Mouse (Mus musculus) right cerebral cortex, postnatal 14 days (tissue): ENCODE data around the gene H2-Oa.
"Not testable (repeated sequence)": the region's sequence is repeated elsewhere in the genome, so short reads cannot be mapped to it uniquely, and the experiment has no call there.

ENCODE experiments used
- DNase-seq: peaks from one replicate; pipeline ENCODE4 v3.0.0; 2022

Gene H2-Oa

GRCm38 (mm10) chr17:34123111-34123510, 31.0 kb downstream of the H2-Oa start:
- no peak for DNase-seq

DNA sequence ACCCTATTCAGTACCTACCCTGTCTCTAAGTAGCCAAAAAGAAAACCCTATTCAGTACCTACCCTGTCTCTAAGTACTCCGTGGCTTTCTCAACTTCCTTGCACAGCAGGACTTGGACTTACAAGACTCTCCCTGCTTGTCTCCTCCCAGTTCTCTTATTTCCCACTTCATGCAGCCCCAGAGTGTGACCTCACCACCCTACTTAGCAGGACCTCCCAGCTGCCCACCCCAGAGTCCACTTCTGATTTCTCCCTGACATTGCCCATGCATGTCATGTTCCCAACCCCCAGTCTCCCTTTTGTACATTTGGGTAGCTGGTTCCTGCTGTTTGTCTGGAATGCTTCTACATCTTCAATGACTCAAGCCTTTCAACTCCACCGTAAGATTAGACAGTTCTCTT, 31.4 kb downstream of the H2-Oa start:
- no peak for DNase-seq

- no peak for DNase-seq
These were observed 32.5 kb downstream of the H2-Oa start for GRCm38 (mm10) chr17:34124649-34125048.

GRCm38 (mm10) chr17:34126826-34127420, 34.8 kb downstream of the H2-Oa start:
- DNase-seq: no peak

DNA sequence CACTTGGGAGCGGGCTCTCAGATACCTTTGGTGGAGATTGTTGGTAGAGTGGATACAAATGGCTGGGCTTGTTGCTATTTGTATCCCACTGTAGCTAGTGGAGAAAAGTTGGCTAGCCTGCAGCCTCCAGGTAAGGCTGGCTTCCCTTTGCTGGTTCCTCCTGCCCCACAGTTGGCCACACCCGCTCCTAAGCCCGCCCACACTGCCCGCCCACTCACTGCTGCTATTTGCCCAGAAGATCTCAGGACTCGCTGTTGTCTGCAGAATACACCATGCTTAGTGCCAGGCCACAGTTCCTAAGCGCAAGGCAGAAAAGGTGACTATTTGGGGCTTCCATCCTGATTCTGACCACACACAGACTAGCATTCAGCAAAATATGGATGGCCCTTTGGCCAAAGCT, 35.3 kb downstream of the H2-Oa start:
- peak; percentile 57 for DNase-seq

DNA sequence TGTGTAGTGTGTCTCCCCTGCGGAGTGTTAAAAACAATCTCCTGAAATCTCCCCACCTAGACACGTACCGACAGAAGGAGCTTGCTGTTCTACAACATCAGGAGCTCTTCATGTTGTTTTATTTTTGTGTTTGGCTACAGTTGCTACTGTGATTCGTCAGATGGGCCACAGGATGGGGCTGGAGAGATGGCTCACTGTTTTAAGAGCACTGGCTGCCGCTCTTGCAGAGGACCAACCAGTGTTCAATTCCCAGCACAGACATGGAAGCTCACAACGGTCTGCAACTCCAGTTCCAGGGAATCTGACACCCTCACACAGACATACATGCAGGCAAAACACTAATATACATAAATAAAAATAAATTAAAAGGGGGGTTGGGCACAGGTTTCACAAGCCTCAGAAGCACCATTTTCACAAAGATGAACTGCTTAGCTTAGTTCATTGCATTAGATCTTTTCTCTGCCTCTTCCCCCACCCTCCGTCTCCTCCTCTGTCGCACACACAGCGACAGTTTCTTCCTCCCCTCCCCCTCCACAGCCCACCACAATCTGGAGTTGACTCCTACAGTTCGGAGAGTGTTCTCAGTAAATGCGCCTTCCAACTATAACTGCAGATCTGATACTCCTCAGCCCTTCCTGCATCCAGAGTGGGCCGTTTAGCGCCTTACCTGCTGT, 36.3 kb downstream of the H2-Oa start:
- DNase-seq: peak; percentile 66

GRCm38 (mm10) chr17:34128944-34129791, 37.0 kb downstream of the H2-Oa start:
- no peak for DNase-seq

- DNase-seq: no peak
These were observed 38.2 kb downstream of the H2-Oa start for GRCm38 (mm10) chr17:34130073-34130947.

DNA sequence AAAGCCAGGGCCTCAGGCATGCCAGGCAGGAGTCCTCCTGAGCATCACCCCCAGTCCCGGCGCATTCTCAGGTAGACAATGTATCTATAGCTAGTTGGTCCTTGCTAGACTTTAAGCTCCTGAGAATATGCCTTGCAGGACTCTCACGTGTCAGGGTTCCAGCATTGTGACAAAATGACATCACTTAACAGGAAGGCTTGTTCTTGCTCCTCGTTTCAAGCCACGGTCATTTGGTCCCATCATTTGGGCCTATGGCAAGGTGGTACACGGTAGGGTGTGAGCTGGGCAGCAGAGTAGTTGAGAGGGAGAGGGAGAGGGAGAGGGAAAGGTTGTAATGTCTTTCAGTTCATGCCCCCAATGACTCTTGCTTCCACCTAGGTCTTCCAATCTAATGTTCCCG, 39.8 kb downstream of the H2-Oa start:
- DNase-seq: no peak

- no peak for DNase-seq
These were observed 41.1 kb downstream of the H2-Oa start for GRCm38 (mm10) chr17:34133289-34133688.

GRCm38 (mm10) chr17:34134451-34134850, 42.3 kb downstream of the H2-Oa start:
- DNase-seq: no peak

- DNase-seq: peak; percentile 98
These were observed 43.4 kb downstream of the H2-Oa start for GRCm38 (mm10) chr17:34135297-34136224.

DNA sequence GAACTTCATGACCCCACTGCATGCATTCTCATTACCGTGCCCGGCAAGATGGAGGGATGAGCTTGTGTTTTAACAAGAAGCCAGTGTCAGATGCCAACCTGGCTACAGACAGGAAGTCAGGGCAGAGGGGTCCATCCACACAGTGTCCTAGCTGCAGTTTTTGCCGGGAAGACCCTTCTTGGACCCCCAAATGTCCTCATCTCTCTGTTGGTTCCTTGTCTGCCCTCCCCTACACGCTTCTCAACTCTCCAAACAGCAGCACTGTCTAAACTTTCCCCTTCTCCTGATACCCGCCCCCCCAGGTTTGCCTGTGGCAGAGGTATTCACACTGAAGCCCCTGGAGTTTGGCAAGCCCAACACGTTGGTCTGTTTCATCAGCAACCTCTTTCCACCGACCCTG, 45.5 kb downstream of the H2-Oa start:
- no peak for DNase-seq

- DNase-seq: no peak
These were observed 46.5 kb downstream of the H2-Oa start for GRCm38 (mm10) chr17:34138655-34139054.

GRCm38 (mm10) chr17:34139416-34139815, 47.3 kb downstream of the H2-Oa start:
- DNase-seq: no peak

DNA sequence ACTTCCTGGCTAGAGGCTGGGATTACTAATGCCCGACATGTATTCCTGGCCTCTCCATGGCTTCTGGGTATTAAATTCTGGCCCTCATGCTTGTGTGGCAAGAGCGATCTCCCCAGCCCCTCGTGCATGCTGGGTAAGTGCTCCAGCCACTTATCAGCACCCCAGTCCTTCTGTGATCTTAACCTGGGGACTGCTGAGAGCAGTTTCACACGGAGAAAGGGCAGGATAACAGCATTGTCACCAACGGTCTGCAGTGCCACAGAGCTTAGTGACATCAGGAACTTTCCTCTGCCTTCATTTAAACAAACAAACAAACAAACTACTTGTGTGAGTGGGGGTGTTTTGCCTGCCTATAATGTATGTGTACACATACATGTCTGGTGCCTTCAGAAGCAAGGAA, 48.1 kb downstream of the H2-Oa start:
- no peak for DNase-seq

DNA sequence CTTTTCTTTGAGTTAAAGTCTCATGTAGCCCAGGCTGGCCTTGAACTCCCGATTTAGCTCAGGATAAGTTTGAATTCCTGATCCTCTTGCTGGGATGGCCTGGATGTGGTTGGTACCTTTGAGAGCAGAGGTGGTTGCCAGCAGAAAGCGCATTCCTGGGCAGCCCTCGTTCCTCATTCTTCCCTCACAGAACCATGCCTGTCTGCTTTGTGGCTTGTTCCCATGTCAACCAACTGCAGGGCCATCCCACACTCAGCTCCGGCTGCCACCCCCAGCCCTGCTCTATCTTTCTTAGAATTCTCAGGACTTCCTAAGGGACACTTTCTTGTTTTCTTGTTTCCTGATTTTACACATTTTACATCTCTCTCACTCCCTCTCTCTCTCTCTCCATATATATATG, 49.3 kb downstream of the H2-Oa start:
- no peak for DNase-seq

DNA sequence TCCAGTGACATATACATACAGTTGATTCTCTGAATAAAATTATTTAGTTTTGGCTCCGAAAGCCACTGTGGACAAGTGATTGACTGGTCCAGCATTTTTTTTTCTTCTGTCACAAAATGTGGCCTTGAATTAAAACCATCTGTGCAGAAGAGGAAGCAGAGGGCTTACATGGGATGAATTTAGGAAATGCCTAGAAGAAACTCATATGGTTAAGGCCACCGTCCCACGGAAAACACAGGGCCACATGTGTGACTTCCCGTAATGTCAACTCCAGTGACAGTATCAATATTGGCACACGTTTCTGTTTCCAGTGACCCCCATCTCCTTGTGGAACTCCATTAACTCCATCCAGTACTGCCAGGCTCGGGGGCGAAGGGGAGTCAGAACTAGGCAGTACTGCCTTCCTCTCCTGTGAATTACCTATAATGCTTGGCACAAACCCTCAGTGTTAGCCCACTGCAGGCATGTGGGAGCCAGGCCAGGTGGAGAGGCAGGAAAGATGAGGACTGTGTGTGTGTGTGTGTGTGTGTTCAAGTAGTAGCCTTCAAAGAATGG, 50.4 kb downstream of the H2-Oa start:
- no peak for DNase-seq

DNA sequence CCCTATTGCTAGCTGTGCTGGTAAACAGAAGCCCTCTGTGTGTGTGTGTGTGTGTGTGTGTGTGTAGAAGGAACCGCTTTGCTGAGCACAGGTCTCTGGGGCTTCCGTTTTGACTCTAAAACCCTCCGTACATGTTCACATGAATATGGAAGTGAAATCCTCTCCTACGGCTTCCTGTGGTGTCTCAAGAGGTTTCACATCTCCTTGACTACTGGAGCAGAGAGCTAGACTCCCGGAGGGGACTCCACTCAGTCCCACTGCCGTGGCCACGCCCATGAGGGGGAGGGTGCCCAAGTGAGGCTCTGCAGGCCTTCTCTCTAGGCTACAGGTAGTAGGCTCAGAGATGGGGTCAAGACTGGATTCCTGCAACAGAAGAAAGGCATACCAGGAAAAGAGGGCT, 50.9 kb downstream of the H2-Oa start, which contains the start of gene H2-DMb2:
H2-DMb2 (plus strand) TSS at position 275 of the 400 bp plus-strand sequence.
- no peak for DNase-seq

DNA sequence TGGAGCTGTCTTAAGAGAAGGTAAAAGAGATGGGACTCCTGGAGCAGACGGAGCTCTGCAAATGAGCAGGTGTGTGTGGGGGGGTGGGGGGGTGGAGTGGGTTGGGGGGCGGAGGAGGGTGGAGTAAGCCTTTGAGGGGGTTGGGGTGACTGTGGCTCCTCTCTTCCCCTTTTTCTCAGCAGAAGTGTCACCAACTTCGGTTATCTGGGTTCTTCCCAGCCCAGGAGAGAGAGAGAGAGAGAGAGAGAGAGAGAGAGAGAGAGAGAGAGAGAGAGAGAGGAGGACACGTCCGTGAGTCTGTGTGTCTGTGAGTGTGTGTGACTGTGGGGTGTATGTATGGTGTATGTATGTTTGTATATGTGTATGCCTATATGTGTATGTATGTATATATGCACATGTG, 51.3 kb downstream of the H2-Oa start:
- DNase-seq: no peak

- DNase-seq: not testable (repeated sequence)
These were observed 52.1 kb downstream of the H2-Oa start for GRCm38 (mm10) chr17:34144221-34144620.
